Mouse (Mus musculus) stomach, embryonic 16.5 days (tissue): Measurements from ENCODE around the gene Gm5148. TPM values are rescaled to one million over a fixed set of nuclear protein-coding genes. Genes with fewer than 3 reads are reported as not detected.

Experiments used
- ATAC-seq: fragments of 200-750 bp; cut with Nextera tagmentation; 2 replicates; pipeline ENCODE4 v1.8.0; 2017; ENCODE audit warnings: moderate number of reproducible peaks, moderate TSS enrichment; ENCODE audit not compliant: insufficient read depth, low FRiP score
- H3K27ac ChIP-seq: fragments of 300-500 bp; sonication (generic); 2 replicates; pipeline ENCODE4 v1.5.1; 2014; ENCODE audit warnings: low read length
- H3K27me3 ChIP-seq: fragments of 300-500 bp; sonication (generic); 2 replicates; pipeline ENCODE4 v1.6.1; 2014; ENCODE audit warnings: low read length, control low read depth, mixed read lengths; ENCODE audit not compliant: control insufficient read depth, insufficient read depth
- H3K36me3 ChIP-seq: fragments of 300-500 bp; sonication (generic); 2 replicates; pipeline ENCODE4 v1.6.1; 2014; ENCODE audit warnings: low read length; ENCODE audit not compliant: control insufficient read depth, insufficient read depth
- H3K4me1 ChIP-seq: fragments of 300-500 bp; sonication (generic); 2 replicates; pipeline ENCODE4 v1.6.1; 2014; ENCODE audit warnings: low read length, control low read depth, mixed read lengths; ENCODE audit not compliant: control insufficient read depth, insufficient read depth
- H3K4me2 ChIP-seq: fragments of 300-500 bp; sonication (generic); 2 replicates; pipeline ENCODE4 v1.6.1; 2014; ENCODE audit warnings: low read depth, low read length, mixed read lengths
- H3K4me3 ChIP-seq: fragments of 300-500 bp; sonication (generic); replicated peaks from 2 replicates; pipeline ENCODE4 v1.5.1; 2014; ENCODE audit warnings: mild to moderate bottlenecking, low read length
- H3K9ac ChIP-seq: fragments of 300-500 bp; sonication (generic); 2 replicates; pipeline ENCODE4 v1.6.1; 2014; ENCODE audit warnings: low read length
- H3K9me3 ChIP-seq: fragments of 300-500 bp; sonication (generic); replicated peaks from 2 replicates; pipeline ENCODE4 v1.6.1; 2016; ENCODE audit warnings: low read length, control low read depth; ENCODE audit not compliant: control insufficient read depth
- WGBS: fragments of 180-500 bp; shearing (Covaris S2); extraction: QIAGEN DNeasy Blood & Tissue Kit; methylation state at CpG from one replicate; pipeline ENCODE4 v1.1.7; 2014; 5-methylcytosine and 5-hydroxymethylcytosine counted together
- polyA plus RNA-seq: library from polyadenylated mRNA; unstranded; fragments of >200 nt; fragmentation: Nextera tagmentation; extraction: Ambion mirVana; gene quantifications from 2 replicates; pipeline ENCODE4 v1.2.1, GENCODE M21; 2015

Gm5148 gene
- polyA plus RNA-seq, result 5.5 and 6.3 TPM in 2 replicates

DNA sequence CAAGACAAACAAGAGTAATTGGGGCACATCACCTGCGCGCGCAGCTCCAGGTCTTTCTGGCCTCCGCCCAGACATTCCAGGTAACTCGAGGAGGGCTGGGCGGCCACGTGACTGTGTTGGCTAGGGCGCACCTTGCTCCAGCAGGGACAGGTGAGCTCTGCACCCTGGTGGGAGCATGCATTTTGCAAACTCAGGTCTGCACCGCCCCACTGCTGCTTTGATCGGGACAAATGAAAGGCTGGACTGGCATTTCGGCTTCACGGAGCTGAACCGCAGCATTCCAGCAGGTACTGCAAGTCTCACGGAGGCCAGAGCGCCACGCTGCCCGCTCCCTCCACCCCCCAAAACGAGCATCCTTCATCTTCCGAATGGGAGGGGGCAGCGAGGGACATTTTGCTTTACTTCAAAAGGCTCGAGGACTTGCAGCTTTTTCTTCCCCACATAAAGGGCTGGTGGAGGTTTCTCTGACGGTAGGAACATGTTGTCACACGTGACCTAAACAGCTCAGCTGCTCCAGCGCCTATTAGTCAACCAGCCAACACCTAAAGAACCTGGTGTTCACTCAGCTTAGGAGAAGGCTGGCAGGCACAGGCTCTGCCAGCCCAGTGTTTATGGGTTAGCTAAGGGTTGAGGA, at the start of gene Gm5148:
TSS of gene Gm5148 (minus strand) at position 320 of the 634 bp plus-strand sequence.
- peak within 1 kb of the TSS; percentile 42 for H3K4me3 ChIP-seq
- H3K36me3 ChIP-seq, result no peaks in the 10 kb centered on the region
- ATAC-seq, result peak; percentile 93
- peak within 1 kb of the TSS; percentile 58 for H3K4me2 ChIP-seq
- no peaks in the 10 kb centered on the region for H3K27me3 ChIP-seq
- H3K27ac ChIP-seq, result peak within 1 kb of the TSS; percentile 95
- no peaks in the 10 kb centered on the region for H3K9me3 ChIP-seq
- peaks cover 33% of the 10 kb centered on the region for H3K4me1 ChIP-seq
- 8% methylated on average over 24 of the region's 24 CpGs for WGBS
- peak within 1 kb of the TSS; percentile 67 for H3K9ac ChIP-seq

DNA sequence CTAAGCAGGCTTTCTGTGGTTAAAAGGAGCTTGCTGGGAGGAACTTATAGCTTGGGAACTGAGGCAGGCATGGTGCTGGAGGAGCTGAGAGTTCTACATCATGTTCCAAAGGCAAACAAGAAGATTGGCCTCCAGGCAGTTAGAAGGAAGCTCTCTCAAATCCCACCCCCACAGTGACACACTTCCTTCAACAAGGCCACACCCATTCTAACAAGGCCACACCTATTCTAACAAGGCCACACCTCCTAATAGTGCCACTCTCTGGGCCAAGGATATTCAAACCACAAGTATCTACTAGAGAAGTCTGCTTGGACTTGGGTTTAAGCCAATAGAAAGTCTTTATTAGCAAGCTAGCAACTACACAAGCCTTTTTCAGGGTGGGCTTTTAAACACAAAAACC, 46.7 kb upstream of the Gm5148 start:
- Histone ChIP-seq H3K36me3 (no peaks in the 10 kb centered on the region), H3K27ac (no peak overlapping the region), H3K4me3 (no peak overlapping the region), H3K4me2 (no peak overlapping the region), H3K4me1 (peaks cover 37% of the 10 kb centered on the region), H3K9me3 (no peaks in the 10 kb centered on the region), H3K9ac (no peak overlapping the region), H3K27me3 (no peaks in the 10 kb centered on the region)
- no peak for ATAC-seq

- peaks cover 37% of the 10 kb centered on the region for H3K4me1 ChIP-seq
- peak; percentile 63 for ATAC-seq
- no peaks in the 10 kb centered on the region for H3K9me3 ChIP-seq
- H3K9ac ChIP-seq, result 0 out of 2 replicates have a peak overlapping the region, but pooled peaks have one; percentile 4
- no peaks in the 10 kb centered on the region for H3K36me3 ChIP-seq
- H3K4me2 ChIP-seq, result no peak overlapping the region
- H3K27me3 ChIP-seq, result no peaks in the 10 kb centered on the region
- 24% methylated on average over 5 of the region's 5 CpGs for WGBS
- no peak overlapping the region for H3K4me3 ChIP-seq
- H3K27ac ChIP-seq, result peak overlapping the region; percentile 83
These were observed 45.0 kb upstream of the Gm5148 start for GRCm38 (mm10) chr3:37769268-37769756.

DNA sequence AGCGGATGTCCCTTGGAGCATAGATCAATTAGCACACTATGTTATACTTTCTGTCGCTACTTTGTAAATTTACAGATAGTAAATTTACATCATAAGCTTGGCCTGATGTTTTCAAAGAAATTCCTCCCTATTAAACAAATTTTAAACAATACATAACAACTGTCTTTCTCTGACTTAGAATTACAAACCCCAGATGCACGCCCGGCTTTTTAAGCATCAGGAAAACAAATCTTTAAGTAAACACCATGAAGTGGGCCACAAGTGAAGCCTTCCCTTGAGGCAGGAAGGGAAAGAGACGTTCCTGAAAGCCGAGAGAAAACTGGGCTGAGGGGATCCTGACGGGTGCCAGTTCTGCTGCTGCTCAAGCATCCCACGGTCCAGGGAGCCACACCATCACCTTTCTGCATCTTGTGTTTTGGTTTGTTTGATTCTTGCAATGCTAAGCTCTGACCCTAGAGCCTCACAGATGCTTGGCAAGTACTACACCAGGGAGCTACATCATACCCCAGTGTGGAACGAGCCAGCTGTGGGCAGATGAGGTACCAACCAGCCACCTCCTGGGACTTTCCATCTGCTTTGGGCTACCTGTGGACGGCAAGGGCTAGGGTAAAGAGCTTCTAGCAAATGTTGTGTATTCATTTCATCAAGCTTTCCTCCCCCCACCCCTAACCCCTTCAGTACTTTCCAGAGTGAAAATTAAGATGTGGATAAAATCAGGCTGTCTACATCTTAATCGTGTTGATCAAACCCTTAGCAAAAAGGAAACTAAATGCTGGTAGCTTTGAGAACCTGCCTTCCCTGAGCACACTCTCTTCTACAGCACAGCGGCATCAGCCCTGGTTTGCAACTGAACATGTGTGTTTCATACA, 43.1 kb upstream of the Gm5148 start:
- peak overlapping the region; percentile 83 for H3K27ac ChIP-seq
- no peak overlapping the region; the same call in 1 of the 2 replicates for H3K4me2 ChIP-seq
- H3K27me3 ChIP-seq, result no peaks in the 10 kb centered on the region
- H3K9me3 ChIP-seq, result no peaks in the 10 kb centered on the region
- 29% methylated on average over 12 of the region's 12 CpGs for WGBS
- peak overlapping the region; percentile 50 for H3K9ac ChIP-seq
- no peak overlapping the region for H3K4me3 ChIP-seq
- no peaks in the 10 kb centered on the region for H3K36me3 ChIP-seq
- ATAC-seq, result peak; percentile 44; the same call in 1 of the 2 replicates
- H3K4me1 ChIP-seq, result peaks cover 37% of the 10 kb centered on the region

- ATAC-seq, result peak; percentile 63; the same call in 1 of the 2 replicates
These were observed 42.3 kb upstream of the Gm5148 start for GRCm38 (mm10) chr3:37766628-37767027.

DNA sequence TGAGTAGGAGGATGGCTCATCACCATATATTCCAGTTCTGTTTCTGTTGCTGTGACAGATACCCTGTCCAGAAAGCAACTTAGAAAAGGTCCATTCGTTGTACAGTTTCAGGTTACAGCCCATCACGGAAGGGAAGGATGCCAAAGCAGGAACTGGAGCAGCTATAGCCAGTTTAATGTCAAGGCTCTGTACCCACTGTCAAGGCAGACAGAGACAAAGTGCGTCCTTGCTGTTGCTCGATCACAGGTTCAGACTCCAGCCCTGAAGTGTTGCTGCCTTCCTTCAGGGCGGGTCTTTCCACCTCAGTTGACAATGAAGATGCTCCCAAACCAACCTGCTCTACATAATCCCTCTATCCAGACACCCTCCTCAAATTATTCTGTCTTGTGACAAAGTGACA, 41.7 kb upstream of the Gm5148 start:
- H3K9ac ChIP-seq, result no peak overlapping the region
- H3K4me2 ChIP-seq, result no peak overlapping the region
- peaks cover 37% of the 10 kb centered on the region for H3K4me1 ChIP-seq
- H3K27ac ChIP-seq, result peak overlapping the region; percentile 73
- H3K4me3 ChIP-seq, result no peak overlapping the region
- no peak for ATAC-seq
- no peaks in the 10 kb centered on the region for H3K36me3 ChIP-seq
- no peaks in the 10 kb centered on the region for H3K27me3 ChIP-seq
- WGBS, result 59% methylated on average over 5 of the region's 5 CpGs
- H3K9me3 ChIP-seq, result no peaks in the 10 kb centered on the region

More at GRCm38 (mm10) chr3:37766628-37767027, 42.3 kb upstream of the Gm5148 start:
- Histone ChIP-seq H3K9me3 (no peaks in the 10 kb centered on the region), H3K4me3 (no peak overlapping the region), H3K4me2 (no peak overlapping the region), H3K27me3 (no peaks in the 10 kb centered on the region), H3K36me3 (no peaks in the 10 kb centered on the region), H3K9ac (peak overlapping the region; percentile 19; the same call in 1 of the 2 replicates), H3K4me1 (peaks cover 37% of the 10 kb centered on the region), H3K27ac (peak overlapping the region; percentile 73)
- WGBS, result 50% methylated on average over 4 of the region's 4 CpGs

DNA sequence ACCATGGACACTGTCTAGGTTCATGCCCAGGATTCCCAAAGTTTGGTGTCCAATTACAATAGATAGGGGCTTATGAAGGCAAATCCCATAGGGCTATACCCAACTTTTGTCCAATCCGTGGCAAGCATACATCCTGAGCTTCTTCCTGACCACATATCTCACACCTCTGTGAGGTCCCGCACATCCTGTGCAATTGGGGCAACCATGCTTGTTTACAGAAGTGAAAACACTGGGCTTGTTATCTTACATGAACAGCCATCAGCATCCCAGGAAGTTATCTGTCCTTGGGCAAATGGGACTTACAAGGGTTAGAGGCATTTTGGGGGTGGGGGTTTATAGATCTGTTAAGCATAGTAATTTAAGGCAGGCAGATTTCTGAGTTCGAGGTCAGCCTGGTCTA, 41.0 kb upstream of the Gm5148 start:
- ATAC-seq, result no peak
- 80% methylated on average over 3 of the region's 3 CpGs for WGBS
- Histone ChIP-seq H3K4me3 (no peak overlapping the region), H3K4me2 (no peak overlapping the region), H3K4me1 (peaks cover 40% of the 10 kb centered on the region), H3K36me3 (no peaks in the 10 kb centered on the region), H3K27me3 (no peaks in the 10 kb centered on the region), H3K27ac (no peak overlapping the region), H3K9ac (no peak overlapping the region), H3K9me3 (peaks cover 3% of the 10 kb centered on the region; the same call in 1 of the 2 replicates)

- H3K36me3 ChIP-seq, result no peaks in the 10 kb centered on the region
- ATAC-seq, result no peak
- H3K27me3 ChIP-seq, result no peaks in the 10 kb centered on the region
- no peak overlapping the region for H3K4me2 ChIP-seq
- peaks cover 25% of the 10 kb centered on the region for H3K4me1 ChIP-seq
- H3K9me3 ChIP-seq, result peaks cover 6% of the 10 kb centered on the region; the same call in 1 of the 2 replicates
- no peak overlapping the region for H3K27ac ChIP-seq
- no peak overlapping the region for H3K4me3 ChIP-seq
- 72% methylated on average over 3 of the region's 3 CpGs for WGBS
- H3K9ac ChIP-seq, result no peak overlapping the region
These were observed 38.0 kb upstream of the Gm5148 start for GRCm38 (mm10) chr3:37762303-37762702.

- H3K4me1 ChIP-seq, result peaks cover 20% of the 10 kb centered on the region
- ATAC-seq, result no peak
- H3K27ac ChIP-seq, result no peak overlapping the region
- H3K4me3 ChIP-seq, result no peak overlapping the region
- 74% methylated on average over 5 of the region's 5 CpGs for WGBS
- H3K4me2 ChIP-seq, result no peak overlapping the region
- no peaks in the 10 kb centered on the region for H3K27me3 ChIP-seq
- peaks cover 6% of the 10 kb centered on the region; the same call in 1 of the 2 replicates for H3K9me3 ChIP-seq
- no peaks in the 10 kb centered on the region for H3K36me3 ChIP-seq
- H3K9ac ChIP-seq, result no peak overlapping the region
These were observed 37.5 kb upstream of the Gm5148 start for GRCm38 (mm10) chr3:37761741-37762140.
